Comparison of ENCODE assay signal across 17 mouse cellular contexts in genomic region chr12:75504991-75505650, GRCm38 (mm10).
"Had no signal": no experiment of that assay in that cellular context is flagged by ENCODE, and none has a peak within 500 bp of the region (broad histone marks: within the 10 kb centered on the region; RNA-seq: fewer than 3 reads in every experiment).

No protein-coding gene starts in this region.

- H3K36me3 ChIP-seq: neural tube, embryonic 15.5 days had no signal

- ATAC-seq: intestine, embryonic 16.5 days; lung, postnatal 0 days had no signal

- DNase-seq: kidney, adult 9 months; kidney, postnatal 4 days; left cerebral cortex, postnatal 4 days; lung, adult 2 months; lung, postnatal 36 days; midbrain, embryonic 14.5 days; right cerebral cortex, adult 18-20 months; right cerebral cortex, postnatal 25 days; thymus, postnatal 4 days had no signal

- H3K27ac ChIP-seq: kidney, postnatal 0 days; layer of hippocampus, adult 2 months; limb, embryonic 13.5 days; liver, embryonic 14.5 days; neural tube, embryonic 15.5 days had no signal

- H3K4me2 ChIP-seq: limb, embryonic 13.5 days; neural tube, embryonic 15.5 days had no signal

- H3K27me3 ChIP-seq: limb, embryonic 13.5 days; neural tube, embryonic 15.5 days had no signal

- H3K4me3 ChIP-seq: layer of hippocampus, adult 2 months; limb, embryonic 13.5 days; myocyte; neural tube, embryonic 15.5 days had no signal

- H3K9me3 ChIP-seq: limb, embryonic 13.5 days; neural tube, embryonic 15.5 days had no signal

- H3K9ac ChIP-seq: limb, embryonic 13.5 days; liver, embryonic 14.5 days; neural tube, embryonic 15.5 days had no signal

- H3K4me1 ChIP-seq: limb, embryonic 13.5 days; neural tube, embryonic 15.5 days had no signal
